Mouse (Mus musculus) spleen, adult 12 weeks (tissue): ENCODE results near the gene Fam161b.
"Not testable (repeated sequence)": the region's sequence is repeated elsewhere in the genome, so short reads cannot be mapped to it uniquely, and the experiment has no call there.

Experiments used
- DNase-seq: peaks from one replicate; pipeline ENCODE4 v3.0.0; 2022; ENCODE audit warnings: low spot score

Fam161b gene

GRCm38 (mm10) chr12:84382369-84382768 is 20.7 kb upstream of the Fam161b start:
- DNase-seq = no peak

GRCm38 (mm10) chr12:84373831-84374481 is 12.3 kb upstream of the Fam161b start:
- no peak for DNase-seq

DNA sequence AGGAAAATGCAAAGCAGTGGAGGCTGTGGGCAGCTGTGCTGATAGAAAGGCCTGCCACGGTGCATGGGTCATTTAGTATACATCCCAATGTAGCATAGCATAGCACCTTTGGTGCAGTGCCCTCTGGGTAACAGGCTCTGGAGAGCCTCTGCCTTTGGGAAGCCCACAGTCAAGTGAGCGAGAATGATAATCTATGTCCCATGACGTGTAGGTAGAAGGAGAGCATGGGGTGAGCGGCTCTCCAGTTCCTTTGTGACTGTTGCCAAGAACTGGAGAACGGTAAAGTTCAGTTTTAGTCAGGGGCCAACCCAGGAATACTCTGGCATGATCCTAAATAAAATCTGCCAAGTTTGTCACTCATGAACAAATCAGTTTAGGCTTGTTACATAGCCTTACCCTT is 10.0 kb upstream of the Fam161b start:
- DNase-seq = no peak

- DNase-seq = no peak
Measured at GRCm38 (mm10) chr12:84366971-84367370, 5.3 kb upstream of the Fam161b start.

DNA sequence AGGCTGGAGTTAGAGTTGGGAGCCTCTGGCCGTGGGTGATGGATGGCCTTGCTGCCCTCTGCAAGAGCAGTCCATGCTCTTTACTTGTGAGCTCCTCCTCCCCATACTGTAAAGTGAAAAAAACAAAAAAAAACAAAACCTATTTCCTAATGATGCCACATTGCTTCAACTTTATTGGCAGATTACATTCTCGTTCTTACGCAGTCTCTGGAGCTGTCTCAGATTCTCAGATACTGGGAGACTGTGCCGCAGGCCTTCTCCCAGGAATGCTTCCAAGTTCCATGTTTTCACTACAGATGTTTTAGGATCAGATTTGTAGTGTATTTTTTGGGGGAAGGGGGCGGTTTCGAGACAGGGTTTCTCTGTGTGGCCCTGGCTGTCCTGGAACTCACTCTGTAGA is 3.5 kb upstream of the Fam161b start:
- no peak for DNase-seq

- no peak for DNase-seq
Measured at GRCm38 (mm10) chr12:84364291-84364690, 2.7 kb upstream of the Fam161b start.

DNA sequence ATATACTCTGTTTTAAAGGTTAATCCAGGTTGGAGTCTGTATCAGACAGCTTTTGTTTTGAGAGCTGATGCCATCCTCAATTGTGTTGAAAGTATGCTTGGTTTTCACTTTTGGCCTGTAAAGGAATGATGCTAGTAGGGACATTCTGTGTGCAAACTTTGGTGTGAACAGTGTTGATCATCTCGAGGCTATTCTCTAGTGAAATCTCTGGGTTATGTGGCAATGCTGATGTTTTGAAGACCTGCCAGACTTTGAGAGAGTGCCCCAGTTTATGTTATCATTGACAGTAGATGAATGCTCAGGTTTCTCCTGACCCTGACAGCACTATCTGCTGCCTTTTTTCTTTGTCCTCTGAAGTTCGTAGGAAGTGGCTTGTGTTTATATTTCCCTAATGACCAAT is 1.2 kb upstream of the Fam161b start:
- DNase-seq = no peak

DNA sequence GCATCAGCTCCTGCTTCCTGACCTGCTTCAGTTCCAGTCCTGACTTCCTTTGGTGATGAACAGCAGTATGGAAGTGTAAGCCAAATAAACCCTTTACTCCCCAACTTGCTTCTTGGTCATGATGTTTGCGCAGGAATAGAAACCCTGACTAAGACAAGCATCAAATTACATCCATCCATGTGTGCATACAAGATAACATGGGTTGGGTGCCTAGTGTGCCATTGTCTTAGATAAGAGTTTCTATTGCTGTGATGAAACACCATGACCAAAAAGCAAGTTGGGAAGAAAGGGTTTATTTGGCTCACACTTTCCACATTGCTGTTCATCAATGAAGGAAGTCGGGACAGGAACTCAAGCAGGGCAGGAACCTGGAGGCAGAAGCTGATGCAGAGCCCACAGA is 2.9 kb downstream of the Fam161b start:
- DNase-seq = not testable (repeated sequence)

GRCm38 (mm10) chr12:84347192-84347591 is 14.4 kb downstream of the Fam161b start:
- DNase-seq = no peak

DNA sequence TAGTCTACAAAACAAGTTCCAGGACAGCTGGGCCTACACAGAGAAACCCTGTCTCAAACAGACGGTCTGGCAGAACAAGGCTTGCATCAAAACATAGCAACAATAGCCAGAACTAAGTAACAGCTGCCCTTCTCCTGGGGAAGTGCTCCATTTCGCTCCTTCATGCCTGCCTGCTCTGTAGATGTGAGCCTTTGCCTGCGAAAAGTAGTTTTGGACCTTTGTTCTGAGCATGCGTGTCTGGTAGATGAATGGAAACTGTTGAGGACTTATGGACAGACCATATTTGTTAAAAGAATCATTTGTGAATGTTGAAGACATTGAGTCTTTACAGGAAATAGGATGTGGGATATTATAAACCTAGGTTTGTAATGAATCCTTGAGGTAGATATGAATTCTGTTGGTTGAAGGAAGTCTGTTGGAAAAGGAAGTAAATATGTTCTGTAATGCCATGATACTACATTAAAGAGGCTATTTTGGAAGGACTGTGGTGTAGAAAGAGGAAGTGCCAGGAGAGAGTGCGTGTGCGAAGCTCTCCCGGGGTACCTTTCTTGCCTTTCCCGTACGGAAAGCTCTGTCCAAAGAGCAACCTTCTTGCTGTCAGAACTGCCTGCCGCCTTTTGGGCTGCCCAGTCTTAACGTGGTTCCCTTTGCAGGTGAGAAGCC is 24.5 kb downstream of the Fam161b start:
- no peak for DNase-seq

GRCm38 (mm10) chr12:84327111-84327512 is 34.5 kb downstream of the Fam161b start:
- no peak for DNase-seq

DNA sequence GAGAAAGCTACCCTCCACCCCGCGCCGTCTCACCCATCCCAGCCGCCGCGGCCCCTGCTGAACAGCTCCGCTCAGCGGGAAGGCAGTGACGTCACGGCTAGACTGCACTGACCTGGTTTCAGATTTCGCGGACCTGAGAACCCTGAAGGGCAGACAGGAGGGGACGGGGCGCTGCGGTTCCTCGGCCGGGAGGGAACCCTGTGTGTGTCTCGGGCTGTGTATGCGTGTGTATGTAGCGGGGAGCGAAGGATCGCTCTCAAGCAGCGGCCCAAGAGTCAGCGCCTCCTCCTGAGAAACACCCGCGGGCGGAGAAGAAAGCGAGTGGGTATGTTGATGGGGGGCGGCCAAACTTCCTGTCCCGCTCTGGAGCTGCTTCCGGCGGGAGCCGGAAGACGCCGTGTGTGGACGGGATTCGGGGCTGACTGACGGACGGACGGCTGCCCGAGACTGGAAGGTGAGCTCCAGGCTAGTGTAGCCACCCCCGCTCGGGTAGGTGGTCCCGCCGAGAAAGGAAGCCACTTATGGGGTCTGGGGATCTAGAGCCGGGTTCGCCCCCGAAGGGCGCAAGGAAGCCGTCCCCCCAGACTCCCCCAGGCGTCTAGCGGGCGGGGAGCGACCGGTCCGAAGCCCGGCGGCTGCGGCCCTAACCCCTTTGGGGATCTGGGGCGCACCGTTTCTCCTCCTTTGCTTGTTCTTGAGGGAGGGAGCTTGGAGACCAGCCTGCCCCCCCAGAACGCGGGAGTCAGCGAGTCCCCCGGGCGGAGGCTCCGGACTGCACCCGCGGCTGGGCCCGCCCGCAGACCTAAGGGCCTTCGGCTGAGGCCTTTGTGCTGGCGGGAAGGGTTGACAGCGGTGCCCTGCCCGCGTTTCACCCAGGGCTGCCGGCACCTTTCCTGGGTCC is 44.7 kb downstream of the Fam161b start, which contains the start of gene Zfp410:
Gene Zfp410, plus strand, starts transcription at position 132 of the 901 bp plus-strand sequence.
- DNase-seq = peak; percentile 70

- DNase-seq = no peak
Measured at GRCm38 (mm10) chr12:84316006-84316405, 45.6 kb downstream of the Fam161b start.

- no peak for DNase-seq
Measured at GRCm38 (mm10) chr12:84311306-84311705, 50.3 kb downstream of the Fam161b start.

- DNase-seq = no peak
Measured at GRCm38 (mm10) chr12:84304554-84304953, 57.1 kb downstream of the Fam161b start.

DNA sequence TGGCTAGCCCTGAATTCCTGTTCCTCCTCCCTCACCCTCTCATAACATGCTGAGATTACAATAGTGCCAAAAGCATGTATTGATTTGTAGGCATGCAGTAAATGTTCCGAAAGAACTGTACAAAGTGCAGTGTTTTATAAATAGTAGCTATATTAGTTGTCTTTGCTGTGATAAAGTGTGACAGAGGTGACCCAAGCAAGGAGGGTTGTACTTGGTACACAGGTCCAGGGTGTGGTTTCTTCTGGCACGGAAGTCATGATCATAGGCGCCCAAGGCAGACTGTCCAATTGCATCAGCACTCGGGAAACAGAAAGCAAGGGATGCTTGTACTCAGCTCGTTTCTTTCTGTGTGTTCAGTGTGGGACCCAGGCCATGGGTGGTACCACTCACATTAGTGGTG is 57.5 kb downstream of the Fam161b start:
- no peak for DNase-seq

GRCm38 (mm10) chr12:84299265-84299664 is 62.4 kb downstream of the Fam161b start:
- no peak for DNase-seq

- no peak for DNase-seq
Measured at GRCm38 (mm10) chr12:84297851-84298250, 63.8 kb downstream of the Fam161b start.
